In the genomic region with DNA sequence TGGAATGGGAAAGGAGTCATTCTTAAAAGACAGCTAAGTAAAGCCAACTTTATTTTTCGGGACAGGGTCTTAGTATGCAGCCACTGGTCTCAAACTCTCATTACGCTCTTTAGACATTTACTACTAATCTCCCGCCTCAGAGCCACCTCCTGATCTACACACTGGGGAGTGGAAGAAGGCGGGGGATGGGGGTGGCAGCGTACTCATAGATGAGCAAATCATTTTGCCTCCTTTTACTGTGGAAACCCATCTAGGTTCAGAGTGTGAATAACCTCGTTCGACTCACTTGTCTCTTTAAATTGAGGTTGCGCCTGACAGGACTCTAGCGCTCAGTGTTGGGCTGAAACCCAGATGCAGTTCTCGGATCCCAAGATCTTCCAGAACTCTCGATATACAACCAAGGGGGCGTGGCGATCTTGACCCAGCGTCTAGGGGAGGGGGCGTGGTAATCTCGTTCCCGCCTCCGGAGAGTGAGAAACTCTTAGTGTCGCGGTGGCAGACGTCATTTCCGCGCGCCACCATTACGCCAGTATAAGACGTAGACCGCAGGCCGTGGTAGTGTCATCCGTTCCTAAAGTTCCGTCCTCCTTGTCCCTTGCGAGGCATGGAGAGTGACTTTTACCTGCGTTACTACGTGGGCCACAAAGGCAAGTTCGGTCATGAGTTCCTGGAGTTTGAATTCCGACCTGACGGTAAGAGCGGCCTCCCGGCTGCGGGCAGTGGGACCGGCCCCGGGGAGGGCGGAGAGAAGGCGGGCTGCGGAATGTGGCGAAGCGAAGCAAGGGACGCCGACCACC, we compare ENCODE assay signal across 8 mouse cellular contexts. TPM values are rescaled to one million over a fixed set of nuclear protein-coding genes. Genes with fewer than 3 reads are reported as not detected.
DNase-seq lines count a peak whose midpoint lies in the region; ATAC-seq and TF ChIP-seq lines count a peak whose summit lies in the region.

Magoh (plus strand) TSS at position 502 of the 797 bp plus-strand sequence.

- peak within 1 kb of the TSS; percentile 64 for H3K27ac ChIP-seq in heart, embryonic 11.5 days (ENCODE audit: low read depth, low read length)
- peak within 1 kb of the TSS; percentile 73 for H3K27ac ChIP-seq in kidney, embryonic 16.5 days (ENCODE audit: low read length)
- H3K27ac ChIP-seq in liver, adult 2 months (replicated peaks; ENCODE audit: insufficient read depth, low read depth, low read length): peak within 1 kb of the TSS; percentile 60

- peak within 1 kb of the TSS; percentile 93 for H3K9ac ChIP-seq in heart, embryonic 11.5 days (ENCODE audit: low read depth, low read length)
- peak within 1 kb of the TSS; percentile 82 for H3K9ac ChIP-seq in kidney, embryonic 16.5 days (replicated peaks; ENCODE audit: low read length)
- peak within 1 kb of the TSS; percentile 85 for H3K9ac ChIP-seq in liver, adult 2 months (ENCODE audit: low read depth, low read length)

- H3K79me2 ChIP-seq in C2C12 (ENCODE audit: control insufficient read depth, insufficient read depth) (peaks cover 33% of the 10 kb centered on the region), myocyte (ENCODE audit: control insufficient read depth, insufficient read depth) (peaks cover 25% of the 10 kb centered on the region)
- peaks cover 11% of the 10 kb centered on the region; the same call in 1 of the 2 replicates for H3K79me2 ChIP-seq in liver, adult 2 months (ENCODE audit: control insufficient read depth, insufficient read depth, low read length)

- peaks cover 21% of the 10 kb centered on the region for H3K79me3 ChIP-seq in C2C12 (ENCODE audit: low read depth)

- H3K4me1 ChIP-seq in erythroblast, embryonic 14.5 days (ENCODE audit: control insufficient read depth): peaks cover 28% of the 10 kb centered on the region
- peaks cover 5% of the 10 kb centered on the region; the same call in 1 of the 2 replicates for H3K4me1 ChIP-seq in heart, embryonic 11.5 days (ENCODE audit: control insufficient read depth, insufficient read depth, low read length)
- peaks cover 15% of the 10 kb centered on the region for H3K4me1 ChIP-seq in kidney, embryonic 16.5 days (ENCODE audit: insufficient read depth, low read length)
- peaks cover 4% of the 10 kb centered on the region; the same call in 1 of the 2 replicates for H3K4me1 ChIP-seq in liver, adult 2 months (ENCODE audit: control insufficient read depth, insufficient read depth, low read length)

- TF ChIP-seq CTCF in C2C12 (IDR thresholded peaks at IDR 0.05; ENCODE audit: control insufficient read depth, insufficient read depth, insufficient read length): no peak
- TF ChIP-seq CTCF in brain, embryonic 14.5 days (IDR thresholded peaks at IDR 0.05; ENCODE audit: borderline replicate concordance, extremely low read depth, insufficient read depth, insufficient read length): no peak
- no peak for TF ChIP-seq CTCF in liver, adult 2 months (IDR thresholded peaks at IDR 0.05; ENCODE audit: low read depth, low read length)

- peak; percentile 99 for DNase-seq in brain, embryonic 14.5 days (ENCODE audit: low read depth)
- DNase-seq in liver, adult 2 months (ENCODE audit: extremely low read depth, low read depth, low spot score): peak; percentile 86
- DNase-seq in splenic B cell, adult 2 months (ENCODE audit: low read depth, low spot score): peak; percentile 97

- peak; percentile 93 for ATAC-seq in heart, embryonic 11.5 days (replicated peaks; ENCODE audit: insufficient number of reproducible peaks, low FRiP score, low TSS enrichment)
- peak; percentile 96 for ATAC-seq in kidney, embryonic 16.5 days (ENCODE audit: low FRiP score, low TSS enrichment)

- peaks cover 35% of the 10 kb centered on the region for H3K36me3 ChIP-seq in C2C12 (ENCODE audit: control insufficient read depth, insufficient read depth)
- H3K36me3 ChIP-seq in erythroblast, embryonic 14.5 days (ENCODE audit: control insufficient read depth): peaks cover 37% of the 10 kb centered on the region
- peaks cover 14% of the 10 kb centered on the region for H3K36me3 ChIP-seq in heart, embryonic 11.5 days (ENCODE audit: control insufficient read depth, insufficient read depth, low read length)
- peaks cover 25% of the 10 kb centered on the region for H3K36me3 ChIP-seq in kidney, embryonic 16.5 days (ENCODE audit: insufficient read depth, low read length)
- H3K36me3 ChIP-seq in liver, adult 2 months (ENCODE audit: control insufficient read depth, insufficient read depth, low read length): peaks cover 20% of the 10 kb centered on the region
- peaks cover 10% of the 10 kb centered on the region for H3K36me3 ChIP-seq in myocyte (ENCODE audit: control insufficient read depth, insufficient read depth)
- peaks cover 1% of the 10 kb centered on the region; the same call in 1 of the 2 replicates for H3K36me3 ChIP-seq in splenic B cell, adult 2 months (ENCODE audit: control insufficient read depth, insufficient read depth, low read length, poor library complexity, severe bottlenecking)

- peak within 1 kb of the TSS; percentile 93 for H3K4me3 ChIP-seq in C2C12 (ENCODE audit: insufficient read depth, poor library complexity, severe bottlenecking)
- peak within 1 kb of the TSS; percentile 79 for H3K4me3 ChIP-seq in erythroblast, embryonic 14.5 days (replicated peaks)
- H3K4me3 ChIP-seq in heart, embryonic 11.5 days (ENCODE audit: low read depth, low read length): peak within 1 kb of the TSS; percentile 95
- H3K4me3 ChIP-seq in kidney, embryonic 16.5 days (ENCODE audit: low read length): peak within 1 kb of the TSS; percentile 75
- H3K4me3 ChIP-seq in liver, adult 2 months (ENCODE audit: insufficient read depth, low read depth, low read length): peak within 1 kb of the TSS; percentile 73
- H3K4me3 ChIP-seq in myocyte: peak within 1 kb of the TSS; percentile 76

- WGBS in heart, embryonic 11.5 days (ENCODE audit: insufficient replicate concordance): 3% methylated on average over 48 of the region's 48 CpGs
- 3% methylated on average over 48 of the region's 48 CpGs for WGBS in kidney, embryonic 16.5 days
- WGBS in liver, adult 2 months: 3% methylated on average over 48 of the region's 48 CpGs

- peak within 1 kb of the TSS; percentile 78 for H3ac ChIP-seq in C2C12 (ENCODE audit: control insufficient read depth, insufficient read length, low read depth)
- peak within 1 kb of the TSS; percentile 60 for H3ac ChIP-seq in myocyte (ENCODE audit: control insufficient read depth, insufficient read length)

- H3K4me2 ChIP-seq in heart, embryonic 11.5 days: peak within 1 kb of the TSS; percentile 92
- peak within 1 kb of the TSS; percentile 88 for H3K4me2 ChIP-seq in kidney, embryonic 16.5 days (replicated peaks; ENCODE audit: low read depth, low read length)
- peak within 1 kb of the TSS; percentile 92 for H3K4me2 ChIP-seq in myocyte (ENCODE audit: low read depth)

- H3K27me3 ChIP-seq in C2C12 (ENCODE audit: control insufficient read depth, insufficient read depth, insufficient read length): no peaks in the 10 kb centered on the region
- no peaks in the 10 kb centered on the region for H3K27me3 ChIP-seq in erythroblast, embryonic 14.5 days (ENCODE audit: control insufficient read depth)
- no peaks in the 10 kb centered on the region for H3K27me3 ChIP-seq in heart, embryonic 11.5 days (ENCODE audit: control insufficient read depth, insufficient read depth, low read length)
- H3K27me3 ChIP-seq in kidney, embryonic 16.5 days (ENCODE audit: insufficient read depth, low read length): no peaks in the 10 kb centered on the region
- no peaks in the 10 kb centered on the region for H3K27me3 ChIP-seq in liver, adult 2 months (ENCODE audit: control insufficient read depth, insufficient read depth, low read length)
- no peaks in the 10 kb centered on the region for H3K27me3 ChIP-seq in myocyte (ENCODE audit: control insufficient read depth, insufficient read depth, insufficient read length)
- no peaks in the 10 kb centered on the region for H3K27me3 ChIP-seq in splenic B cell, adult 2 months (ENCODE audit: control insufficient read depth, insufficient read depth, low read length, poor library complexity, severe bottlenecking)

- peak; percentile 40; the same call in 1 of the 2 replicates for TF ChIP-seq POLR2A in brain, embryonic 14.5 days (IDR thresholded peaks at IDR 0.05; ENCODE audit: borderline replicate concordance, extremely low read depth, insufficient read depth, insufficient read length, poor library complexity, severe bottlenecking)
- peak; percentile 59; the same call in 1 of the 2 replicates for TF ChIP-seq POLR2A in liver, adult 2 months (IDR thresholded peaks at IDR 0.05; ENCODE audit: extremely low read depth, insufficient read depth, low read length)
- peak; percentile 97 for TF ChIP-seq POLR2A in myocyte (IDR thresholded peaks at IDR 0.05; ENCODE audit: insufficient read length, low read depth)

- H3K9me3 ChIP-seq in erythroblast, embryonic 14.5 days (ENCODE audit: control insufficient read depth, low read length): no peaks in the 10 kb centered on the region
- H3K9me3 ChIP-seq in heart, embryonic 11.5 days (replicated peaks; ENCODE audit: control insufficient read depth, low read length): no peaks in the 10 kb centered on the region
- H3K9me3 ChIP-seq in kidney, embryonic 16.5 days (ENCODE audit: low read length): no peaks in the 10 kb centered on the region

TF ChIP-seq in C2C12, 6 proteins besides CTCF, POLR2A, EP300 and RAD21:
- TF ChIP-seq MAX (IDR thresholded peaks at IDR 0.05) (peak; percentile 40), FOSL1 (IDR thresholded peaks at IDR 0.05; ENCODE audit: insufficient read depth, low read length, poor library complexity, severe bottlenecking) (no peak)

TF ChIP-seq in myocyte, 11 proteins besides CTCF, POLR2A, EP300 and RAD21 (continues in another document):
- TF ChIP-seq MYOG (IDR thresholded peaks at IDR 0.05; ENCODE audit: control insufficient read depth in 1 of 3, insufficient read depth in 1 of 3, insufficient read length in 2 of 3, low read depth in 2 of 3) (no peak), MAX (IDR thresholded peaks at IDR 0.05; ENCODE audit: low read depth) (no peak), CEBPB (IDR thresholded peaks at IDR 0.05; ENCODE audit: insufficient read depth, poor library complexity, severe bottlenecking) (no peak), SRF (IDR thresholded peaks at IDR 0.05; ENCODE audit: control insufficient read depth, insufficient read length, low read depth) (peak; percentile 87), MYOD1 (IDR thresholded peaks at IDR 0.05; ENCODE audit: control insufficient read depth in 1 of 3, insufficient read length in 2 of 3, low read depth in 2 of 3) (no peak), REST (IDR thresholded peaks at IDR 0.05; ENCODE audit: insufficient read depth, insufficient read length) (no peak), TCF12 (IDR thresholded peaks at IDR 0.05; ENCODE audit: insufficient read depth, poor library complexity, severe bottlenecking) (no peak)

RNA-seq across cellular contexts. Expression of gene Magoh, which starts in this region (rescaled TPM):
- polyA plus RNA-seq in C2C12 (2012; fragmentation: generic; extraction: Trizol) (166 TPM), myocyte (2012; fragmentation: generic; extraction: Trizol) (90.0 TPM)
- polyA plus RNA-seq in brain, embryonic 14.5 days (2012; rRNA removed): 106 and 129 TPM in 2 replicates
- polyA plus RNA-seq in erythroblast, embryonic 14.5 days (2012): 0.84 and 0.89 TPM in 2 replicates
- 112 and 123 TPM in 2 replicates for polyA plus RNA-seq in heart, embryonic 11.5 days (2014; fragmentation: Nextera tagmentation; extraction: Ambion mirVana)
- polyA plus RNA-seq in kidney, embryonic 16.5 days (2015; fragmentation: Nextera tagmentation; extraction: Ambion mirVana): 158 and 165 TPM in 2 replicates
- total RNA-seq in liver, adult 2 months (2014; rRNA removed): 42.3 and 46.1 TPM in 2 replicates
- 27.4 and 28.5 TPM in 2 replicates for polyA plus RNA-seq in liver, adult 2 months (2012; rRNA removed)

Comparison
In these comparisons a context has a peak if more than half of its experiments do, and no peak if none do; other contexts are left out.
1. Peak in every context shown above with its lines: DNase-seq, ATAC-seq, H3K4me3 ChIP-seq and H3K27ac ChIP-seq.
2. RNA of gene Magoh (polyA plus RNA-seq): 166 TPM in C2C12 (single experiment), 158 to 165 TPM in kidney, embryonic 16.5 days, 112 to 123 TPM in heart, embryonic 11.5 days, 106 to 129 TPM in brain, embryonic 14.5 days, 90.0 TPM in myocyte (single experiment) and 27.4 to 28.5 TPM in liver, adult 2 months; 0.84 to 0.89 TPM in erythroblast, embryonic 14.5 days; every median in the first group is over 10 times any median in the second.
3. POLR2A ChIP-seq: peak in every context shown above with its lines; median percentile 97 in myocyte; 59 in liver, adult 2 months; 40 in brain, embryonic 14.5 days.